1 mouse cellular context compared by ENCODE assay signal in genomic region chr11:98770096-98770975, GRCm38 (mm10).
TF ChIP-seq lines count a peak whose summit lies in the region.

No protein-coding gene starts in this region.

TF ChIP-seq in MEL, 35 proteins besides CTCF, POLR2A, EP300 and RAD21:
- TF ChIP-seq ZKSCAN1 (IDR thresholded peaks at IDR 0.05; ENCODE audit: low read depth, low read length) (no peak), POLR2AphosphoS2 (IDR thresholded peaks at IDR 0.05; ENCODE audit: low read length) (0 out of 2 replicates have a peak, but pooled peaks have one; percentile 8)
